Mouse (Mus musculus): ENCODE data around the gene Olfr771. TPM values are rescaled to one million over a fixed set of nuclear protein-coding genes. Genes with fewer than 3 reads are reported as not detected.
"Not testable (repeated sequence)": the region's sequence is repeated elsewhere in the genome, so short reads cannot be mapped to it uniquely, and the experiment has no call there.

Olfr771 gene
- not detected for total RNA-seq (2021)
- long read RNA-seq, experiment 1 = 0 reads
- long read RNA-seq, experiment 2 = 0 reads

DNA sequence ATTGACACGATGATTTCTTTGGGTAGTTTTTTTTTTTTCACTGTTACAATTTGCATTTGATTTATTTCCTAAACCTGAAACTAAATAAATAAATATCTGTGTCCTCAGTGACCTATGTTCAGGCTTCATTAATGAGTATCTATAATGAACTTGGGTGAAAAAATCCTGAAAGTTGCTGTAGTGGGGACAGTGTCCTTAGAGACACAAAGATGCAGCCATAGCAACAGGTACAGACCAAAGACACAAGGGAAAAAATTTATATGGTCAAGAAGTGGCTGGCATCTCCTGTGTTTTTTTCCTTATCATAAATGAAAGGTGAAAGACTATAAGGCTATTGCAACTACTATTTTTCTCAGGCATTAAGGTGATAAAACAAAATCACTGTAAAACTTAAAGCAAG, at the start of gene Olfr771:
Olfr771 (minus strand) TSS at position 101 of the 400 bp plus-strand sequence.
- intact Hi-C loops (cut with DNase I) = no loop called here
- no peak for DNase-seq (ENCODE audit: low spot score in 2 of 2)

- intact Hi-C loops (cut with DNase I); DNase-seq (ENCODE audit: low spot score in 2 of 2): not testable (repeated sequence)
Measured at GRCm38 (mm10) chr10:129187319-129187718, 22.8 kb upstream of the Olfr771 start, which contains the start of gene Olfr773. Gene Olfr773 (minus strand): TSS chr10:129187419.

GRCm38 (mm10) chr10:129177821-129178220, 13.3 kb upstream of the Olfr771 start, which contains the start of gene Olfr772:
Gene Olfr772 (minus strand): TSS chr10:129177921.
- intact Hi-C loops (cut with DNase I) = not testable (repeated sequence)

GRCm38 (mm10) chr10:129138898-129139297, 25.7 kb downstream of the Olfr771 start, which contains the start of gene Olfr770:
Gene Olfr770 (minus strand): TSS chr10:129138998.
- intact Hi-C loops (cut with DNase I) = no loop called here
- no peak for DNase-seq (ENCODE audit: low spot score in 2 of 2)

More at GRCm38 (mm10) chr10:129177821-129178220, 13.3 kb upstream of the Olfr771 start, which contains the start of gene Olfr772:
- DNase-seq (ENCODE audit: low spot score in 2 of 2) = not testable (repeated sequence)

DNA sequence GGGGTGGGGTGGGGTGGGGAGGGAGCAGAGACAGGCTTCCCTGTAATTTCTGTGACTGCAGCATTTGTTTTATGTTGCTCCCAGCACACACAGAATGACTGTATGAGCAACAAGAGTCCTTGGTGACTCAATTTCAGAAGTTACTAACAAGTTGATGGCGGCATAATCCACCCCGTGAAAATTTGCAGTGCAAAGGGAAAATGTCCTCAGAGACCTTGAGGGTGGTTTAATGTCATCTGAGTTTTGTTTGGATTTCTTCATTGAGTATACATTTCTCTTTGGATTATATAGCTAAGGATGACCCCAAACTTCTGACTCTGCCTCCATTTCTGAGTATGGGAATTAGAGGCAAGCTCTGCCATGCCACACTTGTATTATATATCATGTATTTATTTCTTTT, 46.8 kb downstream of the Olfr771 start, which contains the start of gene Olfr769:
Olfr769 (minus strand) TSS at position 101 of the 400 bp plus-strand sequence.
- intact Hi-C loops (cut with DNase I) = no loop called here
- no peak for DNase-seq (ENCODE audit: low spot score in 2 of 2)

DNA sequence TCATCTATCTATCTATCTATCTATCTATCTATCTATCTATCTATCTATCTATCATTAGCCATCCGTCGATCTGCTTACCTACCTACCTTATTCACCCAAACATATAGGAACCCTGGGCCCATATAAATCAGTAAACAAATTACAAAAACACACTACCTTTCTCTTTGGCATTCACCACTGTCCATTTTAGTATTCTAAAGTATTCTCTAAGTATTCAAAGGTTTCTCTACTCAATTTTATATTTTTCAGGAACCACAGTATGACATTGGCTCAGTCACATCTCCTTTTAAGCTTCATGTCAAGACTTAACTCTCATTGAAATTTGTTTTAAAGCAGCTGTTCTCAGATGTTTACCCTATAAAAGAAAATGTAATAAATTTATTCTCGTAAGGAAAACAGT, 49.4 kb downstream of the Olfr771 start:
- no peak for DNase-seq (ENCODE audit: low spot score in 2 of 2)
- intact Hi-C loops (cut with DNase I) = no loop called here

Other genes with a start within 250 kb of the Olfr771 start
- 1 to 10 TPM; 4.8 to 5.1 TPM for gene Rdh5, start 241.9 kb downstream of the Olfr771 start, total RNA-seq (2021)
- gene Bloc1s1, start 240.7 kb downstream of the Olfr771 start, total RNA-seq (2021) = 10 to 100 TPM; 71.5 to 78.7 TPM
- 10 to 100 TPM; 15.6 to 17.6 TPM for gene Itga7, start 230.9 kb downstream of the Olfr771 start, total RNA-seq (2021)
- gene Mettl7b, start 203.8 kb downstream of the Olfr771 start, total RNA-seq (2021) = not detected
- gene Olfr9, start 175.3 kb downstream of the Olfr771 start, total RNA-seq (2021) = not detected
- gene Olfr763, start 154.0 kb downstream of the Olfr771 start, total RNA-seq (2021) = not detected
- gene Olfr764-ps1, start 124.9 kb downstream of the Olfr771 start, total RNA-seq (2021) = not detected
- not detected for gene Olfr765, start 114.8 kb downstream of the Olfr771 start, total RNA-seq (2021)
- gene Olfr766-ps1, start 95.8 kb downstream of the Olfr771 start, total RNA-seq (2021) = not detected
- not detected for gene Olfr767, start 81.8 kb downstream of the Olfr771 start, total RNA-seq (2021)
- gene Olfr768, start 65.4 kb downstream of the Olfr771 start, total RNA-seq (2021) = not detected
- gene Olfr769, start 46.9 kb downstream of the Olfr771 start, total RNA-seq (2021) = not detected
- not detected for gene Olfr770, start 25.8 kb downstream of the Olfr771 start, total RNA-seq (2021)
- not detected for gene Olfr772, start 13.2 kb upstream of the Olfr771 start, total RNA-seq (2021)
- not detected for gene Olfr773, start 22.7 kb upstream of the Olfr771 start, total RNA-seq (2021)
- gene Olfr774, start 71.5 kb upstream of the Olfr771 start, total RNA-seq (2021) = not detected
- not detected for gene Olfr775, start 83.7 kb upstream of the Olfr771 start, total RNA-seq (2021)
- not detected for gene Olfr776, start 94.4 kb upstream of the Olfr771 start, total RNA-seq (2021)
- gene Olfr777, start 106.7 kb upstream of the Olfr771 start, total RNA-seq (2021) = not detected
- not detected for gene Olfr780, start 153.4 kb upstream of the Olfr771 start, total RNA-seq (2021)
- gene Olfr781, start 164.1 kb upstream of the Olfr771 start, total RNA-seq (2021) = not detected
- not detected for gene Olfr782, start 184.1 kb upstream of the Olfr771 start, total RNA-seq (2021)
- under 1 TPM; 0.11 to 0.15 TPM for gene Olfr784, start 219.3 kb upstream of the Olfr771 start, total RNA-seq (2021)
- not detected for gene Olfr785, start 240.7 kb upstream of the Olfr771 start, total RNA-seq (2021)